In genomic region chr3:87243654-87244053, GRCm38 (mm10) we compare ENCODE assay signal across 9 mouse cellular contexts. TPM values are rescaled to one million over a fixed set of nuclear protein-coding genes. Genes with fewer than 3 reads are reported as not detected.
DNase-seq lines count a peak whose midpoint lies in the region; ATAC-seq lines count a peak whose summit lies in the region.
"Had no signal": no experiment of that assay in that cellular context is flagged by ENCODE, and none has a peak within 500 bp of the region (broad histone marks: within the 10 kb centered on the region; RNA-seq: fewer than 3 reads in every experiment).

No protein-coding gene starts in this region.

- WGBS in limb, embryonic 11.5 days = 5% methylated on average over 2 of the region's 2 CpGs
- WGBS in limb, embryonic 10.5 days = 5% methylated on average over 2 of the region's 2 CpGs

- intact Hi-C loops in left cerebral cortex, postnatal 10 days (cut with DNase I) = loop anchor here (2.0 to 10.0 kb wide), 3 partner anchors 79 to 321 kb away; no protein-coding TSS in a partner anchor
- intact Hi-C loops in gastrocnemius, postnatal 36 days (cut with DNase I) = loop anchor here (2.0 kb wide), 1 partner anchor 255 kb away; no protein-coding TSS in a partner anchor

- no peaks in the 10 kb centered on the region for H3K9me3 ChIP-seq in limb, embryonic 11.5 days (ENCODE audit: control insufficient read depth, low read length)
- H3K9me3 ChIP-seq in limb, embryonic 10.5 days (replicated peaks) = no peaks in the 10 kb centered on the region
- H3K9me3 ChIP-seq: neural tube, embryonic 12.5 days had no signal

- H3K9ac ChIP-seq in limb, embryonic 11.5 days (ENCODE audit: low read length) = no peak overlapping the region
- H3K9ac ChIP-seq: neural tube, embryonic 12.5 days had no signal

- H3K27me3 ChIP-seq in limb, embryonic 11.5 days (ENCODE audit: control insufficient read depth, insufficient read depth, low read length) = no peaks in the 10 kb centered on the region
- H3K27me3 ChIP-seq in limb, embryonic 10.5 days (ENCODE audit: low read depth, poor library complexity, severe bottlenecking) = no peaks in the 10 kb centered on the region
- H3K27me3 ChIP-seq: neural tube, embryonic 12.5 days had no signal

- no peak for ATAC-seq in limb, embryonic 11.5 days (ENCODE audit: insufficient number of reproducible peaks, low FRiP score, low TSS enrichment, low read depth)

- no peak overlapping the region for H3K27ac ChIP-seq in limb, embryonic 11.5 days (replicated peaks; ENCODE audit: low read depth, low read length)
- no peak overlapping the region for H3K27ac ChIP-seq in limb, embryonic 10.5 days
- H3K27ac ChIP-seq: neural tube, embryonic 12.5 days had no signal

- H3K4me3 ChIP-seq in limb, embryonic 11.5 days (ENCODE audit: low read depth, low read length) = no peak overlapping the region
- H3K4me3 ChIP-seq in limb, embryonic 10.5 days = no peak overlapping the region
- H3K4me3 ChIP-seq: neural tube, embryonic 12.5 days had no signal

- no peak overlapping the region for H3K4me2 ChIP-seq in limb, embryonic 11.5 days (ENCODE audit: low read depth, severe bottlenecking)
- H3K4me2 ChIP-seq: neural tube, embryonic 12.5 days had no signal

- H3K4me1 ChIP-seq in limb, embryonic 11.5 days (ENCODE audit: control insufficient read depth, insufficient read depth, low read length) = no peaks in the 10 kb centered on the region
- no peaks in the 10 kb centered on the region for H3K4me1 ChIP-seq in limb, embryonic 10.5 days
- H3K4me1 ChIP-seq: neural tube, embryonic 12.5 days had no signal

- H3K36me3 ChIP-seq in limb, embryonic 11.5 days (ENCODE audit: control insufficient read depth, insufficient read depth, low read length) = no peaks in the 10 kb centered on the region
- H3K36me3 ChIP-seq in limb, embryonic 10.5 days = no peaks in the 10 kb centered on the region
- H3K36me3 ChIP-seq: neural tube, embryonic 12.5 days had no signal

- peak; percentile 45 for DNase-seq in limb, embryonic 11.5 days (ENCODE audit: low spot score)
- DNase-seq in limb, embryonic 10.5 days (ENCODE audit: low spot score) = no peak
- peak; percentile 13 for DNase-seq in MN1 (ENCODE audit: low spot score)
- peak; percentile 58 to 63 for DNase-seq in cerebellum, postnatal 14 days
- peak; percentile 51 for DNase-seq in heart, postnatal 4 days
- DNase-seq in left cerebral cortex, postnatal 10 days (ENCODE audit: extremely low spot score in 1 of 2, low spot score in 2 of 2) = peak; percentile 36 to 41
- peak; percentile 75 for DNase-seq in retina, postnatal 1 day
- DNase-seq in gastrocnemius, postnatal 36 days = no peak

RNA-seq across cellular contexts. Expression of gene Fcrls, which starts 19.9 kb away (rescaled TPM):
- polyA plus RNA-seq in limb, embryonic 11.5 days (2014; fragmentation: Nextera tagmentation; extraction: Ambion mirVana) = 3.0 and 3.4 TPM in 2 replicates
- 0.77 and 3.3 TPM in 2 replicates for polyA plus RNA-seq in limb, embryonic 10.5 days (2016; fragmentation: Nextera tagmentation; extraction: Ambion mirVana)
- total RNA-seq in heart, postnatal 4 days (2021) = 1 to 10 TPM; 5.5 to 5.6 TPM
- 10 to 100 TPM; 27.2 to 36.4 TPM for total RNA-seq in left cerebral cortex, postnatal 10 days (2021)
- total RNA-seq in gastrocnemius, postnatal 36 days (2021) = 1 to 10 TPM; 1.4 to 2.7 TPM

Comparison
In these comparisons a context has a peak if more than half of its experiments do, and no peak if none do; other contexts are left out.
1. DNase-seq: peak in limb, embryonic 11.5 days (single experiment), MN1 (single experiment), cerebellum, postnatal 14 days (2 of 2), heart, postnatal 4 days (single experiment), left cerebral cortex, postnatal 10 days (2 of 2) and retina, postnatal 1 day (single experiment); none in limb, embryonic 10.5 days (single experiment) and gastrocnemius, postnatal 36 days (0 of 2).
2. RNA of gene Fcrls, which starts 19.9 kb away (total RNA-seq): 27.2 to 36.4 TPM in left cerebral cortex, postnatal 10 days; 5.5 to 5.6 TPM in heart, postnatal 4 days and 1.4 to 2.7 TPM in gastrocnemius, postnatal 36 days; every median in the first group is over 4 times any median in the second.